Mouse (Mus musculus) hindlimb bud, embryonic 11.5 days (tissue): ENCODE data around the gene Atp5g3.
"Not testable (repeated sequence)": the region's sequence is repeated elsewhere in the genome, so short reads cannot be mapped to it uniquely, and the experiment has no call there.

Experiments
- DNase-seq: peaks from one replicate; pipeline ENCODE4 v3.0.0-alpha.2; 2012; ENCODE audit warnings: low read depth, low spot score; ENCODE audit errors: extremely low spot score

Atp5g3 gene

GRCm38 (mm10) chr2:73911175-73911700 lies at the start of gene Atp5g3:
Atp5g3 (minus strand) TSS chr2:73911326.
- DNase-seq: peak; percentile 69

- no peak for DNase-seq
Observed at GRCm38 (mm10) chr2:73958342-73958741, 47.2 kb upstream of the Atp5g3 start.

GRCm38 (mm10) chr2:73953612-73954011 lies 42.5 kb upstream of the Atp5g3 start:
- DNase-seq: no peak

GRCm38 (mm10) chr2:73952597-73953219 lies 41.6 kb upstream of the Atp5g3 start:
- DNase-seq: peak; percentile 95

GRCm38 (mm10) chr2:73947360-73947759 lies 36.2 kb upstream of the Atp5g3 start:
- no peak for DNase-seq

GRCm38 (mm10) chr2:73943735-73944134 lies 32.6 kb upstream of the Atp5g3 start:
- no peak for DNase-seq

- DNase-seq: no peak
Observed at GRCm38 (mm10) chr2:73942844-73943243, 31.7 kb upstream of the Atp5g3 start.

- no peak for DNase-seq
Observed at GRCm38 (mm10) chr2:73941281-73941680, 30.2 kb upstream of the Atp5g3 start.

- no peak for DNase-seq
Observed at GRCm38 (mm10) chr2:73940471-73940870, 29.3 kb upstream of the Atp5g3 start.

- no peak for DNase-seq
Observed at GRCm38 (mm10) chr2:73938896-73939295, 27.8 kb upstream of the Atp5g3 start.

- no peak for DNase-seq
Observed at GRCm38 (mm10) chr2:73932676-73933313, 21.7 kb upstream of the Atp5g3 start.

GRCm38 (mm10) chr2:73927711-73928110 lies 16.6 kb upstream of the Atp5g3 start:
- DNase-seq: no peak

GRCm38 (mm10) chr2:73925539-73925938 lies 14.4 kb upstream of the Atp5g3 start:
- DNase-seq: no peak

- DNase-seq: peak; percentile 37
Observed at GRCm38 (mm10) chr2:73925089-73925488, 14.0 kb upstream of the Atp5g3 start.

- DNase-seq: no peak
Observed at GRCm38 (mm10) chr2:73919642-73920041, 8.5 kb upstream of the Atp5g3 start.

GRCm38 (mm10) chr2:73912264-73912663 lies 1.1 kb upstream of the Atp5g3 start:
- DNase-seq: no peak

- no peak for DNase-seq
Observed at GRCm38 (mm10) chr2:73910571-73911174, 453 bp downstream of the Atp5g3 start.

GRCm38 (mm10) chr2:73909116-73909515 lies 2.0 kb downstream of the Atp5g3 start:
- no peak for DNase-seq

GRCm38 (mm10) chr2:73904679-73905078 lies 6.4 kb downstream of the Atp5g3 start:
- DNase-seq: not testable (repeated sequence)

GRCm38 (mm10) chr2:73903536-73903935 lies 7.6 kb downstream of the Atp5g3 start:
- DNase-seq: no peak

GRCm38 (mm10) chr2:73902328-73902727 lies 8.8 kb downstream of the Atp5g3 start:
- not testable (repeated sequence) for DNase-seq

- DNase-seq: no peak
Observed at GRCm38 (mm10) chr2:73901169-73901568, 10.0 kb downstream of the Atp5g3 start.
